Mouse (Mus musculus): Measurements from ENCODE around the gene Ctla4.

DNA sequence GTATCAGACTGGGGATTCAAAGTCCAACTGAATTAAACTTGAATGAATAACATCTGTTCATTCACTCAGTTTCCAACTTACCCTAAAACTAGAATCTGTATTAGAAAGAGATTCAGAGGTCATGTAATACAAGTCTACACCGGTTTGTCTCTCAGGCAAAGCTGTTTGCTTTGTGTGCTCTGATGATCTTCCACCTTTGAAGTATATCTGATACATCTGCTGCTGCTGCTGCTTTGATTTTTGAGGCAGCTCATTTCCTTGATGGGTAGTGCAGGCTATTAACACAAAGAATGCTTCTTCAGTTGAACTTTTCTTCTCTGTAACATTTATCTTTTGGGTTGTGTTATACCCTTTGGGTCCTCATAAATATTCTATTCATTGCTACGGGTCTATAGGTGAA is 4.0 kb upstream of the Ctla4 start:
- no peak for TF ChIP-seq CTCF (IDR thresholded peaks at IDR 0.05; ENCODE audit: control insufficient read depth, insufficient read depth, insufficient read length)
- TF ChIP-seq USF1 (IDR thresholded peaks at IDR 0.05; ENCODE audit: low read depth), result no peak
- no peak for TF ChIP-seq CEBPB (IDR thresholded peaks at IDR 0.05; ENCODE audit: low read depth)
- TF ChIP-seq MAX (IDR thresholded peaks at IDR 0.05), result no peak
- TF ChIP-seq MYOD1 (IDR thresholded peaks at IDR 0.05; ENCODE audit: control insufficient read depth, insufficient read length, low read depth), result no peak
- TF ChIP-seq MYOG (IDR thresholded peaks at IDR 0.05; ENCODE audit: control insufficient read depth, extremely low read depth, insufficient read length), result no peak

All from C2C12 (cell line).